Comparison of ENCODE assay signal across 14 mouse cellular contexts in genomic region chr5:117441242-117441842, GRCm38 (mm10). TPM values are rescaled to one million over a fixed set of nuclear protein-coding genes. Genes with fewer than 3 reads are reported as not detected.
DNase-seq lines count a peak whose midpoint lies in the region; ATAC-seq and TF ChIP-seq lines count a peak whose summit lies in the region.
"Had no signal": no experiment of that assay in that cellular context is flagged by ENCODE, and none has a peak within 500 bp of the region (broad histone marks: within the 10 kb centered on the region; RNA-seq: fewer than 3 reads in every experiment).

No protein-coding gene starts in this region.

- H3K27me3 ChIP-seq in forebrain, embryonic 13.5 days = no peaks in the 10 kb centered on the region
- no peaks in the 10 kb centered on the region for H3K27me3 ChIP-seq in limb, embryonic 14.5 days (ENCODE audit: control insufficient read depth, insufficient read depth, low read length)
- H3K27me3 ChIP-seq in neural tube, embryonic 14.5 days (ENCODE audit: control insufficient read depth, insufficient read depth, low read length) = no peaks in the 10 kb centered on the region
- H3K27me3 ChIP-seq: liver, embryonic 13.5 days had no signal

- H3K4me2 ChIP-seq in forebrain, embryonic 13.5 days = peak overlapping the region; percentile 38
- no peak overlapping the region for H3K4me2 ChIP-seq in limb, embryonic 14.5 days (replicated peaks; ENCODE audit: low read depth, low read length, severe bottlenecking)
- peak overlapping the region; percentile 24; the same call in 1 of the 2 replicates for H3K4me2 ChIP-seq in neural tube, embryonic 14.5 days (ENCODE audit: low read depth, low read length)
- H3K4me2 ChIP-seq: heart, embryonic 11.5 days; liver, embryonic 13.5 days had no signal

- peak overlapping the region; percentile 10 for H3K9ac ChIP-seq in forebrain, embryonic 13.5 days
- H3K9ac ChIP-seq in limb, embryonic 14.5 days (ENCODE audit: low read depth, low read length, severe bottlenecking) = no peak overlapping the region
- H3K9ac ChIP-seq in neural tube, embryonic 14.5 days (replicated peaks; ENCODE audit: low read depth, low read length) = no peak overlapping the region; the same call in 1 of the 2 replicates
- H3K9ac ChIP-seq: liver, embryonic 13.5 days had no signal

- TF ChIP-seq POLR2A in limb, embryonic 14.5 days (IDR thresholded peaks at IDR 0.05; ENCODE audit: borderline replicate concordance, extremely low read depth, insufficient read depth, insufficient read length) = no peak

- no peak overlapping the region for H3K27ac ChIP-seq in forebrain, embryonic 13.5 days
- no peak overlapping the region; the same call in 1 of the 2 replicates for H3K27ac ChIP-seq in limb, embryonic 14.5 days (replicated peaks; ENCODE audit: low read depth, low read length)
- peak overlapping the region; percentile 55 for H3K27ac ChIP-seq in neural tube, embryonic 14.5 days (ENCODE audit: low read depth, low read length)
- H3K27ac ChIP-seq: liver, embryonic 13.5 days had no signal

- peaks cover 20% of the 10 kb centered on the region for H3K4me1 ChIP-seq in forebrain, embryonic 13.5 days
- peaks cover 9% of the 10 kb centered on the region; the same call in 1 of the 2 replicates for H3K4me1 ChIP-seq in limb, embryonic 14.5 days (ENCODE audit: control insufficient read depth, insufficient read depth, low read length)
- H3K4me1 ChIP-seq in neural tube, embryonic 14.5 days (ENCODE audit: control insufficient read depth, insufficient read depth, low read length) = peaks cover 12% of the 10 kb centered on the region; the same call in 1 of the 2 replicates
- H3K4me1 ChIP-seq: liver, embryonic 13.5 days had no signal

- no peak for ATAC-seq in forebrain, embryonic 13.5 days
- ATAC-seq in limb, embryonic 14.5 days (ENCODE audit: low FRiP score, low read depth) = no peak
- ATAC-seq in neural tube, embryonic 14.5 days (ENCODE audit: low read depth) = no peak; the same call in 1 of the 2 replicates

- H3K9me3 ChIP-seq in forebrain, embryonic 13.5 days (replicated peaks) = no peaks in the 10 kb centered on the region
- H3K9me3 ChIP-seq in limb, embryonic 14.5 days (ENCODE audit: control insufficient read depth, low read length) = no peaks in the 10 kb centered on the region
- no peaks in the 10 kb centered on the region for H3K9me3 ChIP-seq in neural tube, embryonic 14.5 days (ENCODE audit: control insufficient read depth, low read length)
- H3K9me3 ChIP-seq: liver, embryonic 13.5 days had no signal

- 13% methylated on average over 18 of the region's 18 CpGs for WGBS in forebrain, embryonic 13.5 days
- 41% methylated on average over 18 of the region's 18 CpGs for WGBS in limb, embryonic 14.5 days
- WGBS in neural tube, embryonic 14.5 days = 20% methylated on average over 18 of the region's 18 CpGs

- no peaks in the 10 kb centered on the region for H3K36me3 ChIP-seq in forebrain, embryonic 13.5 days (ENCODE audit: poor library complexity, severe bottlenecking)
- no peaks in the 10 kb centered on the region for H3K36me3 ChIP-seq in limb, embryonic 14.5 days (ENCODE audit: control insufficient read depth, insufficient read depth, low read length)
- no peaks in the 10 kb centered on the region for H3K36me3 ChIP-seq in neural tube, embryonic 14.5 days (ENCODE audit: control insufficient read depth, insufficient read depth, low read length)
- H3K36me3 ChIP-seq: liver, embryonic 13.5 days had no signal

- DNase-seq in embryo, embryonic 11 days = peak; percentile 33
- DNase-seq in embryo, embryonic 9.5 days (ENCODE audit: extremely low spot score) = no peak
- DNase-seq in limb, embryonic 14.5 days (ENCODE audit: low spot score) = peak; percentile 10
- no peak for DNase-seq in left cerebral cortex, adult 11 months (ENCODE audit: low spot score)
- DNase-seq in kidney, adult 18-20 months = no peak
- no peak for DNase-seq in ovary, postnatal 14 days (ENCODE audit: low spot score)
- DNase-seq: cerebellum, adult 11 months; kidney, adult 9 months; liver, embryonic 13.5 days; lung, postnatal 4 days; spleen, adult 18-20 months had no signal

- no peak overlapping the region for H3K4me3 ChIP-seq in forebrain, embryonic 13.5 days
- no peak overlapping the region for H3K4me3 ChIP-seq in limb, embryonic 14.5 days (replicated peaks; ENCODE audit: low read length)
- H3K4me3 ChIP-seq in neural tube, embryonic 14.5 days (ENCODE audit: low read depth, low read length) = no peak overlapping the region
- H3K4me3 ChIP-seq: liver, embryonic 13.5 days had no signal

RNA-seq across cellular contexts. Expression of gene Ksr2, which starts 27.5 kb away (rescaled TPM):
- polyA plus RNA-seq in forebrain, embryonic 13.5 days (2015; fragmentation: Nextera tagmentation; extraction: Ambion mirVana) = 2.5 and 3.2 TPM in 2 replicates
- 0.12 and 0.13 TPM in 2 replicates for polyA plus RNA-seq in limb, embryonic 14.5 days (2012; rRNA removed)
- polyA plus RNA-seq in limb, embryonic 14.5 days (2014; fragmentation: Nextera tagmentation; extraction: Ambion mirVana) = 0.08 and 0.12 TPM in 2 replicates
- 8.5 and 11.3 TPM in 2 replicates for polyA plus RNA-seq in neural tube, embryonic 14.5 days (2014; fragmentation: Nextera tagmentation; extraction: Ambion mirVana)

RNA-seq across cellular contexts. Expression of gene Rfc5, which starts 52.5 kb away (rescaled TPM):
- 68.3 and 90.8 TPM in 2 replicates for polyA plus RNA-seq in forebrain, embryonic 13.5 days (2015; fragmentation: Nextera tagmentation; extraction: Ambion mirVana)
- 54.3 and 54.7 TPM in 2 replicates for polyA plus RNA-seq in limb, embryonic 14.5 days (2012; rRNA removed)
- polyA plus RNA-seq in limb, embryonic 14.5 days (2014; fragmentation: Nextera tagmentation; extraction: Ambion mirVana) = 73.1 and 74.7 TPM in 2 replicates
- 23.8 and 26.7 TPM in 2 replicates for polyA plus RNA-seq in neural tube, embryonic 14.5 days (2014; fragmentation: Nextera tagmentation; extraction: Ambion mirVana)

Comparison
In these comparisons a context has a peak if more than half of its experiments do, and no peak if none do; other contexts are left out.
1. DNase-seq: peak in embryo, embryonic 11 days (single experiment) and limb, embryonic 14.5 days (single experiment); none in embryo, embryonic 9.5 days (single experiment), left cerebral cortex, adult 11 months (single experiment), kidney, adult 18-20 months (single experiment) and ovary, postnatal 14 days (single experiment).